Mouse (Mus musculus) heart, embryonic 13.5 days (tissue): Measurements from ENCODE around the gene B3gntl1. TPM values are rescaled to one million over a fixed set of nuclear protein-coding genes. Genes with fewer than 3 reads are reported as not detected.

Experiments used
- ATAC-seq: fragments of 200-750 bp; cut with Nextera tagmentation; 2 replicates; pipeline ENCODE4 v1.8.0; 2017; ENCODE audit warnings: moderate TSS enrichment; ENCODE audit not compliant: insufficient number of reproducible peaks, low FRiP score, low TSS enrichment; ENCODE audit errors: extremely low read depth
- H3K27ac ChIP-seq: fragments of 300-500 bp; sonication (generic); replicated peaks from 2 replicates; pipeline ENCODE4 v1.5.1; 2015; ENCODE audit warnings: moderate library complexity, mild to moderate bottlenecking, inconsistent platforms
- H3K27me3 ChIP-seq: fragments of 300-500 bp; sonication (generic); replicated peaks from 2 replicates; pipeline ENCODE4 v1.6.1; 2015; ENCODE audit warnings: mild to moderate bottlenecking, inconsistent platforms
- H3K36me3 ChIP-seq: fragments of 300-500 bp; sonication (generic); 2 replicates; pipeline ENCODE4 v1.6.1; 2015; ENCODE audit warnings: mild to moderate bottlenecking, inconsistent platforms
- H3K4me1 ChIP-seq: fragments of 300-500 bp; sonication (generic); 2 replicates; pipeline ENCODE4 v1.6.1; 2015; ENCODE audit warnings: inconsistent platforms
- H3K4me2 ChIP-seq: fragments of 300-500 bp; sonication (generic); 2 replicates; pipeline ENCODE4 v1.6.1; 2015; ENCODE audit warnings: inconsistent platforms, mild to moderate bottlenecking, moderate library complexity
- H3K4me3 ChIP-seq: fragments of 300-500 bp; sonication (generic); 2 replicates; pipeline ENCODE4 v1.5.1; 2015; ENCODE audit warnings: moderate library complexity, mild to moderate bottlenecking, inconsistent platforms
- H3K9ac ChIP-seq: fragments of 300-500 bp; sonication (generic); 2 replicates; pipeline ENCODE4 v1.6.1; 2015; ENCODE audit warnings: inconsistent platforms, mild to moderate bottlenecking, moderate library complexity
- H3K9me3 ChIP-seq: fragments of 300-500 bp; sonication (generic); 2 replicates; pipeline ENCODE4 v1.6.1; 2016; ENCODE audit warnings: inconsistent platforms
- WGBS: fragments of 180-500 bp; shearing (Covaris S2); methylation state at CpG from one replicate; pipeline ENCODE4 v1.1.7; 2015; ENCODE audit warnings: mixed read lengths; 5-methylcytosine and 5-hydroxymethylcytosine counted together
- polyA plus RNA-seq: library from polyadenylated mRNA; unstranded; fragments of >200 nt; fragmentation: Nextera tagmentation; extraction: Ambion mirVana; gene quantifications from 2 replicates; pipeline ENCODE4 v1.2.1, GENCODE M21; 2015

Gene B3gntl1
- polyA plus RNA-seq, 1 experiment from 2014 or later, result 6.0 TPM

- Histone ChIP-seq H3K4me2 (no peak overlapping the region), H3K27ac (no peak overlapping the region)
- WGBS, result 82% methylated on average over 6 of the region's 6 CpGs
These were observed 27.6 kb downstream of the B3gntl1 start for GRCm38 (mm10) chr11:121645394-121645793.

GRCm38 (mm10) chr11:121641501-121642145 lies 31.3 kb downstream of the B3gntl1 start:
- peaks cover 57% of the 10 kb centered on the region for H3K36me3 ChIP-seq
- 76% methylated on average over 2 of the region's 2 CpGs for WGBS
- H3K27me3 ChIP-seq, result no peaks in the 10 kb centered on the region
- H3K4me2 ChIP-seq, result no peak overlapping the region
- no peak overlapping the region for H3K27ac ChIP-seq
- H3K4me1 ChIP-seq, result no peaks in the 10 kb centered on the region
- H3K9ac ChIP-seq, result no peak overlapping the region
- no peak overlapping the region for H3K4me3 ChIP-seq
- H3K9me3 ChIP-seq, result no peaks in the 10 kb centered on the region
- no peak for ATAC-seq

More at GRCm38 (mm10) chr11:121645394-121645793, 27.6 kb downstream of the B3gntl1 start:
- Histone ChIP-seq H3K9ac (no peak overlapping the region), H3K4me3 (no peak overlapping the region), H3K9me3 (no peaks in the 10 kb centered on the region), H3K27me3 (no peaks in the 10 kb centered on the region), H3K36me3 (peaks cover 32% of the 10 kb centered on the region), H3K4me1 (peaks cover 8% of the 10 kb centered on the region)
- no peak for ATAC-seq

DNA sequence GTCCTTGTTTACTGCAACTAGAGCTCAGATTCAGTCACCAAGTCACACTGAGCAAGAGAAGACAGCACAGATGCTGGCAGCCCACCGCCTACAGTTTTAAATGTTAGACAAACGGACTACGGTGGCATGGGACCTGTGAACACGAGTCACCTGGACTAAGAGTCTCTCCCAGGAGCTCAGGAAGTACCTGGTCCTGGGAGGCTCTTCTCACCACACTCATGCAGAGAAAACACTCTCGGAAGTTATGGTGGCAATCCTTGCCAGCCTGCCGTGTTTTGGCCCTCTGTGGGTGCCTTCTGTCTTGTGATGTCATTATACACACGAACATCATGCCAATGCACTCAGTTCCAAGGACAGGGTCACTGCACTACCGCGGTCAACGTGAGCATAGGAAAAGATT lies 36.3 kb downstream of the B3gntl1 start:
- Histone ChIP-seq H3K4me1 (no peaks in the 10 kb centered on the region), H3K9ac (no peak overlapping the region), H3K27ac (no peak overlapping the region), H3K4me2 (no peak overlapping the region), H3K27me3 (no peaks in the 10 kb centered on the region), H3K36me3 (peaks cover 63% of the 10 kb centered on the region), H3K9me3 (no peaks in the 10 kb centered on the region), H3K4me3 (no peak overlapping the region)
- WGBS, result 90% methylated on average over 10 of the region's 10 CpGs
- no peak for ATAC-seq

DNA sequence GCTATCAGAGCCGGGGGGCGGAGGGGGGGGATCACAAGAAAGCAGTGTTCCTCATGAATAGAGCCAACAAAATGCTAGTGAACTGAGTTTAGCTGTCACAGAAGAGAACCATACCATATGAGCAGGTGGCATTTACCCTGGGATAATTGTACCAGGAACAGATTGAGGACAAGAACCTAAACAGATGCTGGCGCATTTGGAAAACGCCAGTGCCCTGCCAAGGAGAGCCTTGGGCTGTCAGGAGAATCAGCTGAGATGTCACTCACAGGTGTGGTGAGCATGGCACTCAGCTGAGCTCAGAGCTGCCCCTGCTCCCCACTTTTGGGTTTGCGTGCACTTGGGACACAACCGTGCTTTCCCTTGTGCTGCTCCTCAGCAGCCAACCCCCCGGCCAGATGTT lies 41.5 kb downstream of the B3gntl1 start:
- Histone ChIP-seq H3K27ac (no peak overlapping the region), H3K4me1 (no peaks in the 10 kb centered on the region), H3K27me3 (no peaks in the 10 kb centered on the region), H3K4me3 (no peak overlapping the region), H3K9me3 (no peaks in the 10 kb centered on the region), H3K36me3 (peaks cover 63% of the 10 kb centered on the region), H3K4me2 (no peak overlapping the region), H3K9ac (no peak overlapping the region)
- WGBS, result 91% methylated on average over 7 of the region's 7 CpGs
- ATAC-seq, result no peak

DNA sequence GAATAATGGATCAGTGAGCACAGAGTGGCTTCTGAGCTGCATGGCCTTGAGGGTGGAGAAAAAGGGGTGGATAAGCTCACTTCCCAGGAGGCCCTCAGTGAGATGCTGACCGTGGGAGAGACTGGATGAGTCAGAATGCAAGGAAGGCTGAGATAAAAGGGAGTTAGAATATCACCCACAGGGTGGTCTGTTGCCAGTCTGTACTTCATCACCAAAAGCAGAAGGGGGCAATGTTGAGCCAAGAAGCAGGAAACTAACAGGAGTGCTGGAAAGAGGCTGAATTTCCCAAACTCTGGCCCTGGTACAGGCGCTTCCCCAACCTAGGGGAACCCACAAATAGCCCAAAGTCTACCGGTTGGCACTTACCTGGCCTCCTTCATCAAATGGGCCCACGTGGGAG lies 42.5 kb downstream of the B3gntl1 start:
- H3K27ac ChIP-seq, result no peak overlapping the region
- H3K27me3 ChIP-seq, result no peaks in the 10 kb centered on the region
- H3K9me3 ChIP-seq, result no peaks in the 10 kb centered on the region
- H3K9ac ChIP-seq, result no peak overlapping the region
- peaks cover 63% of the 10 kb centered on the region for H3K36me3 ChIP-seq
- no peak for ATAC-seq
- H3K4me1 ChIP-seq, result no peaks in the 10 kb centered on the region
- H3K4me3 ChIP-seq, result no peak overlapping the region
- 69% methylated on average over 4 of the region's 4 CpGs for WGBS
- H3K4me2 ChIP-seq, result no peak overlapping the region

DNA sequence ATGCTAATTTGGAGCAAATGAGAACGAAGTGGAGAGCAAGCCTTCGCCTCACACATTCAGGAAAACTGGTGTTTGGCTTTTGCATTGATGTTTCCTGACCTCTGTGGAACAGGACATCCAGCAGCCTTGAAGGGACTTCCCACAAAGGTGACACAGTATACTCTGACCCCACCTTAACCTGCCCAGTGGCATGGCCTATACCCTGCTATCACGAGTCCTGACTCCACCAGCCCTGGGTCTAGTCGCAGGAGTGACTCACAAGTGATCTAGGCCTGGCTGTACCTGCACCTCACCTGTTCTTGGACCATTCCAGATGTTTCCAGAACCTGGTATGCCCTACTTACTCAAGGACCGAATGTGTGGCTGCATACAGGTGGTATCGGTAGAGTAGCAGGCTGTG lies 43.4 kb downstream of the B3gntl1 start:
- Histone ChIP-seq H3K4me3 (no peak overlapping the region), H3K4me2 (no peak overlapping the region), H3K27me3 (no peaks in the 10 kb centered on the region), H3K9ac (no peak overlapping the region), H3K9me3 (no peaks in the 10 kb centered on the region), H3K4me1 (no peaks in the 10 kb centered on the region), H3K36me3 (peaks cover 63% of the 10 kb centered on the region), H3K27ac (no peak overlapping the region)
- ATAC-seq, result no peak
- WGBS, result 89% methylated on average over 6 of the region's 6 CpGs

DNA sequence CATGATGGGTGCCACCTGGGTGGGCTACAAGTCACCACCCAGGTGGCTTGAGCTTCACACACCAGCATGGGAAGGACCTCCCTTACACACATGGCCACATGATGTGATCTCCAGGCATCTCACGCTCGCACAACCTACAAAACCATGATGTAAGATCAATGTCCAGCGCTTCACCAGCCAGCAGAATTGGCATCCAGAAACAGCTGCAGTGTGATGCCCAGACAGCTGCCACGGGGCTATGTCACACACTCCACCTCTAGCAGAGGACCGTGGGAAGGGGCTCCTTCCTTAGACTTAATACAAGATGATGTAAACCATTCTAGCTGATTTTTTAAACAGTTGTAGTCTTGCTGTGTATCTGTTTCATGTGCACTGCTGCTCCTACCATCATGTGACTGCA lies 45.4 kb downstream of the B3gntl1 start:
- no peak for ATAC-seq
- Histone ChIP-seq H3K4me3 (no peak overlapping the region), H3K27ac (no peak overlapping the region), H3K9ac (no peak overlapping the region), H3K9me3 (no peaks in the 10 kb centered on the region), H3K4me2 (no peak overlapping the region), H3K27me3 (no peaks in the 10 kb centered on the region), H3K4me1 (no peaks in the 10 kb centered on the region), H3K36me3 (peaks cover 78% of the 10 kb centered on the region)
- WGBS, result 86% methylated on average over 5 of the region's 5 CpGs

- WGBS, result 85% methylated on average over 4 of the region's 4 CpGs
- Histone ChIP-seq H3K4me1 (peaks cover 6% of the 10 kb centered on the region; the same call in 1 of the 2 replicates), H3K4me3 (no peak overlapping the region), H3K4me2 (no peak overlapping the region), H3K36me3 (peaks cover 73% of the 10 kb centered on the region), H3K27me3 (no peaks in the 10 kb centered on the region), H3K9me3 (no peaks in the 10 kb centered on the region), H3K9ac (no peak overlapping the region), H3K27ac (no peak overlapping the region)
- no peak for ATAC-seq
These were observed 47.9 kb downstream of the B3gntl1 start for GRCm38 (mm10) chr11:121625007-121625406.

- H3K9ac ChIP-seq, result no peak overlapping the region
- H3K4me1 ChIP-seq, result peaks cover 13% of the 10 kb centered on the region
- ATAC-seq, result no peak
- no peaks in the 10 kb centered on the region for H3K27me3 ChIP-seq
- no peak overlapping the region for H3K4me2 ChIP-seq
- no peaks in the 10 kb centered on the region for H3K9me3 ChIP-seq
- no peak overlapping the region for H3K27ac ChIP-seq
- peaks cover 80% of the 10 kb centered on the region for H3K36me3 ChIP-seq
- 89% methylated on average over 1 of the region's 1 CpGs for WGBS
- no peak overlapping the region for H3K4me3 ChIP-seq
These were observed 55.6 kb downstream of the B3gntl1 start for GRCm38 (mm10) chr11:121617371-121617770.

GRCm38 (mm10) chr11:121616501-121616900 lies 56.5 kb downstream of the B3gntl1 start:
- H3K9me3 ChIP-seq, result no peaks in the 10 kb centered on the region
- peaks cover 8% of the 10 kb centered on the region; the same call in 1 of the 2 replicates for H3K4me1 ChIP-seq
- H3K27ac ChIP-seq, result no peak overlapping the region; the same call in 1 of the 2 replicates
- no peak for ATAC-seq
- H3K36me3 ChIP-seq, result peaks cover 76% of the 10 kb centered on the region
- no peak overlapping the region for H3K4me2 ChIP-seq
- H3K27me3 ChIP-seq, result no peaks in the 10 kb centered on the region
- no peak overlapping the region for H3K4me3 ChIP-seq
- no peak overlapping the region for H3K9ac ChIP-seq

DNA sequence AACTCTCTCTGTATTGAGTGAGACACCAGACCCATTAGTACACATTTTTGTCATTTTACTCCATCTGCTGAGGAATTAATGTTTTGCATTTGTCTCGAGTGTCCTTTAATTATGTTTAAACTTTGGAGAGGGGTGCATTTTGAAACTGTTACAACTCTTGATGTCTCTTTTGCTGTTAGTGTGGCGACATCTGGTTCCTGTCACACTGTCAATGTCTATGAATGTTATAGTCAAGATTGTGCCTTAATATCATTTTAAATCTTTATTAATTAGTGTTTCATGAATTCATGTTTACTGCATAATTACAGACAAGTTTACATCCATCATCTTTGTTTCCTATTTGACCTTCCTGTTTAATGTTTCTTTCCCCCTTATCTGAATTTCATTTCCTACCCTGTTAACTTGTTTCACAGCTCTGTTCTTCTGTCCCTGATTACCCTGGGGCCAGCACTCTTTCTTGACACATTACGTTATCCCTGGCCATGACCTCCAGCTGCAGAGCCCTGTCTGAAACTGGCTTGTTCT lies 56.9 kb downstream of the B3gntl1 start:
- no peak overlapping the region for H3K9ac ChIP-seq
- H3K4me3 ChIP-seq, result no peak overlapping the region
- H3K27ac ChIP-seq, result no peak overlapping the region; the same call in 1 of the 2 replicates
- peaks cover 79% of the 10 kb centered on the region for H3K36me3 ChIP-seq
- H3K4me1 ChIP-seq, result peaks cover 8% of the 10 kb centered on the region; the same call in 1 of the 2 replicates
- H3K27me3 ChIP-seq, result no peaks in the 10 kb centered on the region
- no peaks in the 10 kb centered on the region for H3K9me3 ChIP-seq
- no peak overlapping the region for H3K4me2 ChIP-seq
- no peak for ATAC-seq
- WGBS, result 58% methylated on average over 3 of the region's 3 CpGs

DNA sequence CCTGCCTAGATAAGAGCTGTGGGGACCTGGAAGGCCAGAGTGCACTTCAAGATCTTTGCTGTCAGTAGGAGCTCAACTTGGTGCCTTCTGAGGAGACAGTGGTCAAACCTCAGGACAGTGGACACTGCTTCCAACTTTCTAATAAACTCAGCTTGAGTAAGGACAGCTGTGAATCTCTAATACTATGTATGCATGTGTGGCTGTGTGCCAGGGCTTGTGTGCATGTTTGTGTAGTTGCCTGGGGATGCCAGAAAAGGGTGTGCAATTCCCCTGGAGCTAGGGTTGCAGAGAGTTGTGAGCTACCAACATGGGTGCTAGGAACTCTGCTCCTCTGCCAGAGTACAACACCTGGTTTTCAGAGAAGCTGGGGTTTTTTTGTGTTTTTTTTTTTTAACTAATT lies 62.0 kb downstream of the B3gntl1 start:
- Histone ChIP-seq H3K4me3 (no peak overlapping the region), H3K4me1 (peaks cover 8% of the 10 kb centered on the region; the same call in 1 of the 2 replicates), H3K9ac (no peak overlapping the region), H3K9me3 (no peaks in the 10 kb centered on the region), H3K36me3 (peaks cover 74% of the 10 kb centered on the region), H3K27ac (no peak overlapping the region), H3K27me3 (no peaks in the 10 kb centered on the region), H3K4me2 (no peak overlapping the region)
- no peak for ATAC-seq
